Mouse (Mus musculus) macrophage (primary cell): ENCODE data around the gene Kifc3. TPM values are rescaled to one million over a fixed set of nuclear protein-coding genes. Genes with fewer than 3 reads are reported as not detected.

Experiments used
- H3K27ac ChIP-seq: fragments of 350-480 bp; formaldehyde crosslinking; 2 replicates; pipeline ENCODE4 v1.9.0; 2021
- H3K36me3 ChIP-seq: fragments of 350-480 bp; formaldehyde crosslinking; 2 replicates; pipeline ENCODE4 v1.9.0; 2021; ENCODE audit errors: inconsistent target
- H3K4me3 ChIP-seq: fragments of 350-480 bp; formaldehyde crosslinking; 2 replicates; pipeline ENCODE4 v1.9.0; 2021; ENCODE audit errors: inconsistent target
- H3K79me2 ChIP-seq: fragments of 350-480 bp; formaldehyde crosslinking; 2 replicates; pipeline ENCODE4 v1.9.0; 2021; ENCODE audit errors: inconsistent target
- WGBS: methylation state at CpG from one replicate; pipeline ENCODE4 v1.1.7; 2026; ENCODE audit warnings: inconsistent platforms; ENCODE audit not compliant: missing documents; 5-methylcytosine and 5-hydroxymethylcytosine counted together
- polyA plus RNA-seq: library from polyadenylated mRNA; stranded (reverse); fragments of 250-400 nt; gene quantifications from 3 replicates; pipeline ENCODE4 v1.2.4, GENCODE M21; 2018; ENCODE audit warnings: inconsistent platforms

Gene Kifc3
- polyA plus RNA-seq, 1 experiment from 2014 or later: 5.6 TPM

GRCm38 (mm10) chr8:95075504-95075903 lies 127.1 kb downstream of the Kifc3 start:
- no peaks in the 10 kb centered on the region for H3K79me2 ChIP-seq
- 86% methylated on average over 3 of the region's 3 CpGs for WGBS
- H3K27ac ChIP-seq: no peak overlapping the region
- no peak overlapping the region for H3K4me3 ChIP-seq
- H3K36me3 ChIP-seq: no peaks in the 10 kb centered on the region

- Histone ChIP-seq H3K4me3 (no peak overlapping the region), H3K27ac (no peak overlapping the region), H3K79me2 (no peaks in the 10 kb centered on the region), H3K36me3 (no peaks in the 10 kb centered on the region)
- WGBS: 56% methylated on average over 3 of the region's 3 CpGs
Observed at GRCm38 (mm10) chr8:95067582-95067981, 135.0 kb downstream of the Kifc3 start.

DNA sequence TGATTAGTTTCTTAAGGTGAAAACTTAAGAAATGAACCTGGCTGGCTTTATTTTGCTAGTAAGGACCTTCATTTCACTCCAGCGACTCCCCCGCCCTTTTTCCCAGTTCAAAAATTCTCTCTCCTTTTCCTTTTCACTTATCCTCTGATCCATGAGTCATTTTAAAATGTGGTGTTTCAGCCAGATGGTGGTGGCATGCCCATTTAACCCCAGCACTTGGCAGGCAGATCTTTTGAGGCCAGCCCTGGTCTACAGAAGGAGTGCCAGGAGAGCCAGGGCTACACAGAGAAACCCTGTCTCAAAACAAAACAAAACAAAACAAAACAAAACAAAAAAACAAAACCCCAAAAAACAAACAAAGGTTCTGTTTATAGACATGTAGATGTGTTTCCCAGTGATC lies 138.1 kb downstream of the Kifc3 start:
- Histone ChIP-seq H3K79me2 (no peaks in the 10 kb centered on the region), H3K4me3 (no peak overlapping the region), H3K36me3 (no peaks in the 10 kb centered on the region), H3K27ac (no peak overlapping the region)
- 100% methylated on average over 2 of the region's 2 CpGs for WGBS

- Histone ChIP-seq H3K79me2 (no peaks in the 10 kb centered on the region), H3K4me3 (no peak overlapping the region), H3K36me3 (no peaks in the 10 kb centered on the region), H3K27ac (no peak overlapping the region)
- 36% methylated on average over 6 of the region's 6 CpGs for WGBS
Observed at GRCm38 (mm10) chr8:95059812-95060533, 142.6 kb downstream of the Kifc3 start.

DNA sequence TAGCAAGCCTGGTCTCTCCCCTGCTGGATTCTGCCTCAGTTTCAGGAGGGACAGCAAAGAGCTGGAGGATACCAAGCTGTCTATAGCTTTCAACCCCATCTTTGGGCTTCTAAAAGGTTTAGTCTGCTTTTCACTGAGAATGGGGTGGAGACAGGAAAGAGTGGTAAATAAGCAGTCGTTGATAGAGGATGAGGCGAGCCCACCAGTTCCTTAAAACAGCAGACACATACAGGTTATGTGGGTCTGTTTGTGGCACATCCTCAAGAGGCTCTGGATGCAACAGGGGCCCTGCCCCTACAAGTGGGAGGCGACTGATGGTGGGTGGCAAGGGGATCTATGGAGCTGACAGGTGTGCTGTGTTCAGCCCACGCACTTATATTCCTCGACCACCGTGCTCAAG lies 144.0 kb downstream of the Kifc3 start:
- Histone ChIP-seq H3K79me2 (no peaks in the 10 kb centered on the region), H3K27ac (no peak overlapping the region), H3K4me3 (no peak overlapping the region), H3K36me3 (no peaks in the 10 kb centered on the region)
- 19% methylated on average over 6 of the region's 6 CpGs for WGBS

- Histone ChIP-seq H3K4me3 (no peak overlapping the region), H3K36me3 (no peaks in the 10 kb centered on the region), H3K79me2 (no peaks in the 10 kb centered on the region), H3K27ac (no peak overlapping the region)
- 72% methylated on average over 4 of the region's 5 CpGs for WGBS
Observed at GRCm38 (mm10) chr8:95056414-95056813, 146.2 kb downstream of the Kifc3 start.

DNA sequence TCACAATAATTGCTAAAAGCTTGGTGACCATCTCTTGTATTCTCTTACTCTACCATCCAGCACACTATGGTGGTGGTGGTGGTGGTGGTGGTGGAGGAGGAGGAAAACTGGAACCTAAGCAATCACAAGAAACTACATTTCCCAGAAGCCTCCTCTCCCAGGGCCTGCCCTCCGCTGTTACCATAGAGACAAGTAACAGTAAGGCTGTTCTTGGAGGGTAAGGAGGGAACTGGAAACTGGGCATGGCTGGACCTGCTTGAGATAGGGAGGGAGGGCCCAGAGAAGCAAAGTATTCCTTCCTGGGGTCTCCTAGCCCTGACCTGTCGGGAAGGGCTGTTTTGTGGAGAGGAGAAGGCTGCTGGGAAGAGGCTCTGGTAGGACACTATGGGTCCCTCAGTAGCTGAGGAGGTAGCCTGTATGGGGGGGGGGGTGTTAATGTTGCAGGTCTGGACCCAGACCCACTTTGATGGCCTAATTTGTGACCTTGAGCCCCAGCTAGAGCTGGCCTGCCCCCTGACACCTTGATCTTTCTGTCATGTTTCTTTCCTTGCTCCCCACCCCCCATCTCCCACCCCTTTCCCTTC lies 147.6 kb downstream of the Kifc3 start, which contains the start of gene Drc7:
Gene Drc7 (plus strand): TSS at position 177 of the 584 bp plus-strand sequence.
- no peak within 1 kb of the TSS for H3K27ac ChIP-seq
- H3K4me3 ChIP-seq: no peak within 1 kb of the TSS
- 50% methylated on average over 1 of the region's 2 CpGs for WGBS
- H3K36me3 ChIP-seq: no peaks in the 10 kb centered on the region
- H3K79me2 ChIP-seq: no peaks in the 10 kb centered on the region

GRCm38 (mm10) chr8:95054438-95054837 lies 148.2 kb downstream of the Kifc3 start:
- Histone ChIP-seq H3K4me3 (no peak overlapping the region), H3K36me3 (no peaks in the 10 kb centered on the region), H3K79me2 (no peaks in the 10 kb centered on the region), H3K27ac (no peak overlapping the region)
- WGBS: 89% methylated on average over 6 of the region's 6 CpGs

Other genes with a start within 250 kb of the Kifc3 start
- 0.36 to 1.5 TPM (median 1.3 TPM) in 3 replicates for gene Adgrg1, start 228.1 kb downstream of the Kifc3 start, polyA plus RNA-seq
- 0.44 to 1.8 TPM (median 1.5 TPM) in 3 replicates for gene Adgrg3, start 185.1 kb downstream of the Kifc3 start, polyA plus RNA-seq
- gene Drc7, start 147.7 kb downstream of the Kifc3 start, polyA plus RNA-seq: not detected in 3 replicates
- 7.0 to 7.8 TPM (median 7.1 TPM) in 3 replicates for gene Katnb1, start 121.6 kb downstream of the Kifc3 start, polyA plus RNA-seq
- gene Cngb1, start 103.8 kb upstream of the Kifc3 start, polyA plus RNA-seq: 0.03 to 0.28 TPM in 2 of 3 replicates, not detected in the other
- gene Tepp, start 107.8 kb upstream of the Kifc3 start, polyA plus RNA-seq: not detected in 3 replicates
- gene Zfp319, start 129.1 kb upstream of the Kifc3 start, polyA plus RNA-seq: 4.8 to 10.3 TPM (median 7.1 TPM) in 3 replicates
- gene Usb1, start 129.5 kb upstream of the Kifc3 start, polyA plus RNA-seq: 38.9 to 56.5 TPM (median 40.9 TPM) in 3 replicates
- 0.04 to 0.28 TPM (median 0.07 TPM) in 3 replicates for gene Mmp15, start 149.5 kb upstream of the Kifc3 start, polyA plus RNA-seq
- 26.4 to 40.0 TPM (median 28.0 TPM) in 3 replicates for gene Cfap20, start 232.1 kb upstream of the Kifc3 start, polyA plus RNA-seq